Mouse (Mus musculus) G1E (cell line): Measurements from ENCODE around the gene Galnt15.

Experiments used
- CTCF ChIP-seq: IDR thresholded peaks from 2 replicates; pipeline ENCODE4 v1.5.1; 2012; ENCODE audit warnings: low read depth, low read length, inconsistent platforms, mixed read lengths
- POLR2AphosphoS5 ChIP-seq: IDR thresholded peaks from 2 replicates; pipeline ENCODE4 v1.6.1; 2012; ENCODE audit warnings: low read depth, low read length, inconsistent platforms; ENCODE audit not compliant: insufficient replicate concordance

- no peak for TF ChIP-seq CTCF
- no peak for TF ChIP-seq POLR2AphosphoS5
Measured at GRCm38 (mm10) chr14:32096740-32097139, 68.0 kb downstream of the Galnt15 start.
